Mouse (Mus musculus) spleen, postnatal 4 days (tissue): ENCODE data around the gene Gm21173.
"Not testable (repeated sequence)": the region's sequence is repeated elsewhere in the genome, so short reads cannot be mapped to it uniquely, and the experiment has no call there.

Experiments
- DNase-seq, 2 experiments: peaks; one replicate each; pipeline ENCODE4 v3.0.0; 2022; ENCODE audit warnings: low spot score in 2 of 2

Gm21173 gene

DNA sequence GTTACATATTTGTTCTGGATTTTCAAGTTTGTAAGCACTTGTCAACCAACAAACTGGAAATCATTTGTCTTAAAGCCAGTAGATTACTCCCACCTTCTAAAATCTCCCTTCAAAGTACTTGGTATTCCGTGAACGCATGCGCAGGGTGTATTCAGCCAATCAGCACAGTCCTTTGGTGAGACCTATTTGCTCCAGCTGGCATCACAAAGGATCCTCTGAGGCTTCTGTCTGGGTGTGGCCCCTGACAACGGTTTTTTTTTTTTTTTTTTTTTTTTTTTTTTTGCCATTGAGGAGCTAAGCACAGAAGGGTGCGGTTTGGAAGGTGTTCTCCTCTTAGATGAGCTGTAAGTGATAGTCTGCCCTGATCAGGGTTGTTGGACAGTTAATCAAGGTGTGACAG, at the start of gene Gm21173:
TSS of gene Gm21173 (plus strand) at position 301 of the 400 bp plus-strand sequence.
- not testable (repeated sequence) for DNase-seq
